Comparison of ENCODE assay signal across 14 mouse cellular contexts in the genomic region with DNA sequence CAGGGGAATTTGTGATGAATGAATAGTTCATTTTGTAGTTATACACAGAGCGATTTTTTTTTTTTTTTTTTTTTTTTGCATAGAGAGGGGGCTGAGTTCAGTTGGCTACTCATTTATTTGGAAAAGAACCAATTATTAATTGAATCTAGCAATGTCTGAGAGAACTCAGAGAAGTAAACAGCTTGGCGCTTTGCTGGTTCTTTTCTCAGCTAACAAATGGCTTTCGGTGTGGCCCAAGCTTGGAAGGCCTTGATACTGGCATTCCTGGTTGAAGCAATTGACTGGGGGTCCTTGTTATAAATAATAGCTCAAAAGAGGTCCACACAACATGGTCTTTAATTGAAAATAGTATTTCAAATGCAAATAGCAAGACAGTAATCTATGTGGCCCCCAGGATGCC.
"Had no signal": no experiment of that assay in that cellular context is flagged by ENCODE, and none has a peak within 500 bp of the region (broad histone marks: within the 10 kb centered on the region; RNA-seq: fewer than 3 reads in every experiment).

No protein-coding gene starts in this region.

- H3K4me1 ChIP-seq: limb, embryonic 10.5 days; liver, embryonic 12.5 days; midbrain, embryonic 15.5 days; neural tube, embryonic 13.5 days had no signal

- H3K4me3 ChIP-seq: left cerebral cortex, adult 2 months; limb, embryonic 10.5 days; liver, embryonic 12.5 days; midbrain, embryonic 15.5 days; neural tube, embryonic 13.5 days had no signal

- H3K9ac ChIP-seq: liver, embryonic 12.5 days; lung, embryonic 14.5 days; midbrain, embryonic 15.5 days; neural tube, embryonic 13.5 days had no signal

- H3K9me3 ChIP-seq: limb, embryonic 10.5 days; liver, embryonic 12.5 days; midbrain, embryonic 15.5 days; neural tube, embryonic 13.5 days had no signal

- H3K4me2 ChIP-seq: liver, embryonic 12.5 days; lung, embryonic 14.5 days; midbrain, embryonic 11.5 days; midbrain, embryonic 15.5 days; neural tube, embryonic 13.5 days had no signal

- H3K27me3 ChIP-seq: liver, embryonic 12.5 days; midbrain, embryonic 15.5 days; neural tube, embryonic 13.5 days had no signal

- H3K27ac ChIP-seq: left cerebral cortex, adult 2 months; limb, embryonic 10.5 days; liver, embryonic 12.5 days; midbrain, embryonic 15.5 days; neural tube, embryonic 13.5 days had no signal

- H3K36me3 ChIP-seq: limb, embryonic 10.5 days; liver, embryonic 12.5 days; midbrain, embryonic 15.5 days; neural tube, embryonic 13.5 days had no signal

- ATAC-seq: liver, embryonic 12.5 days; midbrain, embryonic 15.5 days had no signal

- DNase-seq: kidney, postnatal 14 days; lung, embryonic 14.5 days; lung, postnatal 10 days; lung, postnatal 4 days; retina, postnatal 1 day; right cerebral cortex, postnatal 4 days; spleen, adult 18-20 months; thymus, postnatal 4 days had no signal
